Mouse (Mus musculus) lung, adult 2 months (tissue): ENCODE results near the gene Bdh1. TPM values are rescaled to one million over a fixed set of nuclear protein-coding genes. Genes with fewer than 3 reads are reported as not detected.
"Not testable (repeated sequence)": the region's sequence is repeated elsewhere in the genome, so short reads cannot be mapped to it uniquely, and the experiment has no call there.

Source experiments
- DNase-seq: peaks from one replicate; pipeline ENCODE4 v3.0.0; 2022
- H3K4me1 ChIP-seq: fragments of 200-500 bp; 2 replicates; pipeline ENCODE4 v1.6.1; 2011; ENCODE audit warnings: low read length; ENCODE audit not compliant: control insufficient read depth, insufficient read depth
- H3K4me3 ChIP-seq: fragments of 200-500 bp; replicated peaks from 2 replicates; pipeline ENCODE3; 2011; ENCODE audit warnings: low read depth, mild to moderate bottlenecking, control low read depth, low read length; ENCODE audit errors: extremely low read depth
- CTCF ChIP-seq: fragments of 200-500 bp; IDR thresholded peaks from 2 replicates; pipeline ENCODE4 v1.5.1; 2011; ENCODE audit warnings: mild to moderate bottlenecking, low read length, control low read depth; ENCODE audit not compliant: insufficient read depth
- POLR2A ChIP-seq: fragments of 200-500 bp; IDR thresholded peaks from 2 replicates; pipeline ENCODE4 v1.6.1; 2011; ENCODE audit warnings: low read depth, mild to moderate bottlenecking, control low read depth, low read length, borderline replicate concordance; ENCODE audit errors: extremely low read depth
- WGBS: fragments of 180-500 bp; shearing (Covaris S2); methylation state at CpG from one replicate; pipeline ENCODE4 v1.1.7; 2018; 5-methylcytosine and 5-hydroxymethylcytosine counted together
- polyA plus RNA-seq: library from polyadenylated mRNA; depleted of rRNA; stranded (reverse); fragments of >200 nt; gene quantifications from 2 replicates; pipeline ENCODE4 v1.2.3, GENCODE M21; 2012; rRNA removed

The Bdh1 gene
- 5.7 and 10.2 TPM in 2 replicates for polyA plus RNA-seq

- no peak within 1 kb of the TSS for H3K4me3 ChIP-seq
- TF ChIP-seq POLR2A: no peak
- no peak for TF ChIP-seq CTCF
- WGBS: 64% methylated on average over 9 of the region's 9 CpGs
- no peak for DNase-seq
- no peaks in the 10 kb centered on the region for H3K4me1 ChIP-seq
These were observed at the start of gene Bdh1 for GRCm38 (mm10) chr16:31422000-31422399. Gene Bdh1 (plus strand): TSS chr16:31422280.

- 87% methylated on average over 3 of the region's 3 CpGs for WGBS
- H3K4me1 ChIP-seq, H3K4me3 ChIP-seq, DNase-seq: not testable (repeated sequence)
These were observed 49.8 kb upstream of the Bdh1 start for GRCm38 (mm10) chr16:31372316-31372715.

- H3K4me1 ChIP-seq, DNase-seq, H3K4me3 ChIP-seq: not testable (repeated sequence)
- WGBS: 78% methylated on average over 4 of the region's 4 CpGs
These were observed 46.0 kb upstream of the Bdh1 start for GRCm38 (mm10) chr16:31375877-31376582.

GRCm38 (mm10) chr16:31388269-31388668 lies 33.8 kb upstream of the Bdh1 start:
- 84% methylated on average over 3 of the region's 3 CpGs for WGBS
- H3K4me1 ChIP-seq, DNase-seq, H3K4me3 ChIP-seq: not testable (repeated sequence)

- no peak for DNase-seq
- no peaks in the 10 kb centered on the region for H3K4me1 ChIP-seq
- WGBS: 64% methylated on average over 2 of the region's 2 CpGs
- no peak overlapping the region for H3K4me3 ChIP-seq
- no peak for TF ChIP-seq POLR2A
- TF ChIP-seq CTCF: no peak
These were observed 22.8 kb upstream of the Bdh1 start for GRCm38 (mm10) chr16:31399231-31399630.

GRCm38 (mm10) chr16:31400908-31401692 lies 21.0 kb upstream of the Bdh1 start:
- 90% methylated on average over 11 of the region's 11 CpGs for WGBS
- H3K4me1 ChIP-seq: no peaks in the 10 kb centered on the region
- TF ChIP-seq CTCF: no peak
- TF ChIP-seq POLR2A: no peak
- DNase-seq: no peak
- no peak overlapping the region for H3K4me3 ChIP-seq

- DNase-seq: no peak
- Histone ChIP-seq H3K4me1 (no peaks in the 10 kb centered on the region), H3K4me3 (no peak overlapping the region)
- 26% methylated on average over 8 of the region's 8 CpGs for WGBS
- TF ChIP-seq POLR2A (no peak), CTCF (no peak)
These were observed 20.0 kb upstream of the Bdh1 start for GRCm38 (mm10) chr16:31402096-31402495.

GRCm38 (mm10) chr16:31403971-31404370 lies 18.1 kb upstream of the Bdh1 start:
- Histone ChIP-seq H3K4me3 (no peak overlapping the region), H3K4me1 (no peaks in the 10 kb centered on the region)
- 82% methylated on average over 4 of the region's 4 CpGs for WGBS
- no peak for DNase-seq
- TF ChIP-seq CTCF (no peak), POLR2A (no peak)

- DNase-seq: no peak
- WGBS: 47% methylated on average over 1 of the region's 1 CpGs
- Histone ChIP-seq H3K4me3 (no peak overlapping the region), H3K4me1 (no peaks in the 10 kb centered on the region)
- TF ChIP-seq CTCF (peak; percentile 18; the same call in 1 of the 2 replicates), POLR2A (no peak)
These were observed 17.0 kb upstream of the Bdh1 start for GRCm38 (mm10) chr16:31405040-31405439.

- H3K4me3 ChIP-seq: no peak overlapping the region
- no peak for TF ChIP-seq POLR2A
- no peak for TF ChIP-seq CTCF
- no peaks in the 10 kb centered on the region for H3K4me1 ChIP-seq
- no peak for DNase-seq
- WGBS: 68% methylated on average over 3 of the region's 3 CpGs
These were observed 14.2 kb upstream of the Bdh1 start for GRCm38 (mm10) chr16:31407872-31408271.
